Mouse (Mus musculus) hindlimb bud, embryonic 11.5 days (tissue): ENCODE measurements around the gene Ints12.

Experiments used
- DNase-seq: peaks from one replicate; pipeline ENCODE4 v3.0.0-alpha.2; 2012; ENCODE audit warnings: low read depth, low spot score; ENCODE audit errors: extremely low spot score

Gene Ints12

GRCm38 (mm10) chr3:133144511-133145147 lies 53.0 kb downstream of the Ints12 start:
- no peak for DNase-seq

- no peak for DNase-seq
These were observed 60.0 kb downstream of the Ints12 start for GRCm38 (mm10) chr3:133151629-133152028.

GRCm38 (mm10) chr3:133152831-133153230 lies 61.2 kb downstream of the Ints12 start:
- no peak for DNase-seq

GRCm38 (mm10) chr3:133153629-133154028 lies 62.0 kb downstream of the Ints12 start:
- DNase-seq, result no peak

- DNase-seq, result no peak
These were observed 63.0 kb downstream of the Ints12 start for GRCm38 (mm10) chr3:133154683-133155082.

GRCm38 (mm10) chr3:133158260-133158659 lies 66.6 kb downstream of the Ints12 start:
- DNase-seq, result no peak
